Mouse (Mus musculus): ENCODE measurements around the gene Tmem169. TPM values are rescaled to one million over a fixed set of nuclear protein-coding genes. Genes with fewer than 3 reads are reported as not detected.

Gene Tmem169
- total RNA-seq, 4 experiments from 2014 or later, result not detected

- no peak for DNase-seq (ENCODE audit: low spot score in 2 of 2)
These were observed 370 bp downstream of the Tmem169 start for GRCm38 (mm10) chr1:72284539-72284938.

GRCm38 (mm10) chr1:72286904-72287303 is 2.7 kb downstream of the Tmem169 start:
- no peak for DNase-seq (ENCODE audit: low spot score in 2 of 2)

DNA sequence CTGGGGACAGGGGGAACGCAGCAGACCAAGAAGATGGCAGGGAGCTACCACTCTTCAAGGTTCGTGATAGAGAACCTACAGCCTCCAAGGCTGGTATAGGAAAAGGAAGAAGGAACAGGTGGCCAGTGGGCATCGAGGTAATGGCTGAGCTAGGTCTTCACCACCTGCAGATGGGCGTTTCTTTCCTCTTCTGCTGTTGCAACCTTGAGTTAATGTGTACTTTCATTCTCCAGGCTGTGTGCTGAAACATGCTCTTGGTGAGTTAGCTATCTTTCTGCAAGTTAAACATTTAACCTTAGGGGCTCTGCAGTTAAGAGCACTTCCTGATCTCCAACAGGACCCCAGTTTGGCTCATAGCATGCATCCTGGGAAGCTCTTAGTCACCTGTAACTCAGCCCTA is 3.7 kb downstream of the Tmem169 start:
- DNase-seq (ENCODE audit: low spot score in 2 of 2), result no peak

DNA sequence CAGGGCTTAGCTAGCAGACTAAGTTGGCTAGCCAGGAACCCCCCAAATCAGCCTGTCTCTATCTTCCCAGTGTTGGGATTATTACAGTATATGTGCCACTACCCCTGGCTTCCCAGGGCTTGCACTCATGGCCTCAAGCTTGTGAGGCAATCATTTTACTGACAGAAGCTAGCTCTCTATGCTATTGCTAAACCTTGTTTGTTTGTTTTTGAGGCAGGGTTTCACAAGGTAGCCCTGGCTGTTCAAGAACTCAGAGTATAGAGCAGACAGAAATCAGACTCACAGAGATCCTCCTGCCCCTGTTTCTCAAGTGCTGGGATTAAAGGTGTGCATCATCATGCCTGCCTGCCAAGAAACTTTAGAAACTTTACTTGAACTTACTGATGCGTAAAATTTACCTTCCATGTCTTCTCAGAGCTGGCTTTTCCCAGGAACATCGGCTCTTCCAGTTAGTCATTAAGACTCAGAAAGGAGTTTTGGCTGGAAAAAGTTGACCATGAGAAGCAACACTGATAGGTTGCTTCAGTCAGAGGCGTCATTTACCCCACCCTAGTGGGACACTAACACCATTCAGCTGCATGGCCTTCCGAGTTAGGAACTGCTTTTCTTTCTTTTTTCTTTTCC is 4.5 kb downstream of the Tmem169 start:
- no peak for DNase-seq (ENCODE audit: low spot score in 2 of 2)

DNA sequence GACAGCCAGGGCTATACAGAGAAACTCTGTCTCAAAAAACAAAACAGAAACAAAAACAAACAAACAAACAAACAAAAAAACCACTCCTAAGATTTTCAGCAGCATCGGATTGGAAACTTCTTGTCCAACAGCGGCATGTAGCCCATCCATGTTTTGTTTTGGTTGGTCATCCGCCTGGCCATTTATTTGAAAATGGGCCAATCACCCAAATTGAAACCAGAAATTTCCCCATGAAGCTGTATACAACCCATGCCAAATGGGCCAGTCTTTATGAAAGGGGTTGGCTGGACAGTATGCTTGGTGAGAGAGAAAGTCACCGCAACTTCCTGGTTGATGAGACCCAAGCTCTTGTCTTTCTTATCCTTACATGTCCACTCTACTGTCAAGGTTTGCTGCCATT is 6.7 kb downstream of the Tmem169 start:
- DNase-seq (ENCODE audit: low spot score in 2 of 2), result no peak

- no peak for DNase-seq (ENCODE audit: low spot score in 2 of 2)
These were observed 7.3 kb downstream of the Tmem169 start for GRCm38 (mm10) chr1:72291421-72291820.

DNA sequence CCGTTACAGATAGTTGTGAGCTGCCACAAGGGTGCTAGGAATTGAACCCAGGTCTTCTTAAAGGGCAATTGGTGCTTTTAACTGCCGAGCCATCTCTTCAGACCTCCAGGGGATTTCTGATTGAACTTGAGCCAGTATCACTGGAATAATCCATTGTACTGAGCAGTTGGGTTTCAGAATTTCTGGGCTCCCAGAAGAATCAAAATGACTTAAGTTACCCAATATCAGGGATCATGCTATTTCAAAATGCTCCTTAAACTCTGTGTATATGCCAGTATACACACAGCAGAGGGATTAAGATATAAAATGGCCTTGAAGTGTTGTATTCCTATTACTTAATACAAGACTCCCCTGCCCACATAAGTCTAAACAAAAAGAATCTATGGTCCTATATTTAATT is 7.8 kb downstream of the Tmem169 start:
- no peak for DNase-seq (ENCODE audit: low spot score in 2 of 2)

- no peak for DNase-seq (ENCODE audit: low spot score in 2 of 2)
These were observed 9.9 kb downstream of the Tmem169 start for GRCm38 (mm10) chr1:72293869-72294663.

GRCm38 (mm10) chr1:72295746-72296145 is 11.6 kb downstream of the Tmem169 start:
- peak; percentile 21 to 22 for DNase-seq (ENCODE audit: low spot score in 2 of 2)

- DNase-seq (ENCODE audit: low spot score in 2 of 2), result no peak
These were observed 17.7 kb downstream of the Tmem169 start for GRCm38 (mm10) chr1:72301845-72302244.

DNA sequence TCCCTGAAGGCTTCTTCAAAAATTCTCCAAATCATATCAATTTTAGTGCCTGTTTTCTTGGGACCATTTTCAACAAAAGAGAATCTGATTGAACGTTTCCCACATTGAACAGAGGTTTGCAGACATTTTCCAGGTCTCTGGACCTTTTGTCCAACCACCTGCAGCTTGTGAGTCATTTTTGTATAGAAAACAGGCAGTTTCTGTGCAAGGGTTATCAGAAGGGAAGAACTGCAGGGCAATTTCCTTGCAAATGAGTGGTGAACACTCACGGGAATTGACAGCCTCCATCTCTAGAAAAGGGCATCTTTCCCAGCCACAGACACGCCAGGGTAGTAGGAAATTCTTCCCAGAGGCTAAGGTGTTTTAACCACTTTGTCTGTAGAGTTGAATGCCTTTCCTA is 22.1 kb downstream of the Tmem169 start:
- DNase-seq (ENCODE audit: low spot score in 2 of 2), result no peak

DNA sequence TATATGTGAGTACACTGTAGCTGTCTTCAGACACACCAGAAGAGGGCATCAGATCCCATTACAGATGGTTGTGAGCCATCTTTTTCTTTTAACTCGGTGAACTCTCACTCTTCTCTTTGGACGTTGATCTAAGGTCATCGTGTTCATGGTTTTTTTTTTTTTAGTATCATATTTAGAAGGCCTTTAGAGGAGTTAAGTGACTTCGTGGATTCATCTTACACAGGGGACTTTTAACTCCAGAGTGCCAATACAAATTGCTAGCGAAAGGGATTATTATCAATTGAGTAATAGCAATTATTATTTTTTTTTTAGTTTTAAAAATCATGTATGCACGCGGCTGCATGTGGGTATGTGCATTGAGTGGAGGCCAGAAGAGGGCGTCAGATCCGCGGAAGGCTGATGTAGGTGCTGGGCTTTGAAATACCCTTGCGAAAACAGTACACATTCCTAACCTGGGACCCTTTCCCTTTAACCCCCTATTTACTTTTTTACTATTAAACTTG is 22.6 kb downstream of the Tmem169 start:
- peak; percentile 17 to 20 for DNase-seq (ENCODE audit: low spot score in 2 of 2)

GRCm38 (mm10) chr1:72307317-72307798 is 23.2 kb downstream of the Tmem169 start, which contains the start of gene Xrcc5:
TSS of gene Xrcc5 (plus strand) at chr1:72307421.
- DNase-seq (ENCODE audit: low spot score in 2 of 2), result peak; percentile 81 to 86

DNA sequence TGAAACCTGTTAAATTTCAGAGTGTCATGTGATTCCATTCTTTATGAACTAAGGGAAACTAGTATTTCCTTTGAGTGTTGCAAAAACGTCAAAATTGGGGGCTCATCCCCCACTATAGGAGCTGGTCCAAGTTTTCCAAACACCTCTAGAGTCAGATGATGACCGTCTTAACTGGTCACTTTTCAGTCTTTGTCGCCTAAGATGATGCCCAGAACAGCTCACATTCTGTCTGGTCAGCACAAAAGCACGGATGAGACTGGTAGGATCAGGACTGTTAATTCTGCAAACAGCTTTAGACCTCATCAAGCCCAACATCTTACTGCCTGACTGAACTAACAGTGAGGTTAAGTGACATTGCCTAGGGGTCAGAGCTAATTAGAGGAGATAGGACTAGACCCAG is 24.8 kb downstream of the Tmem169 start:
- no peak for DNase-seq (ENCODE audit: low spot score in 2 of 2)

DNA sequence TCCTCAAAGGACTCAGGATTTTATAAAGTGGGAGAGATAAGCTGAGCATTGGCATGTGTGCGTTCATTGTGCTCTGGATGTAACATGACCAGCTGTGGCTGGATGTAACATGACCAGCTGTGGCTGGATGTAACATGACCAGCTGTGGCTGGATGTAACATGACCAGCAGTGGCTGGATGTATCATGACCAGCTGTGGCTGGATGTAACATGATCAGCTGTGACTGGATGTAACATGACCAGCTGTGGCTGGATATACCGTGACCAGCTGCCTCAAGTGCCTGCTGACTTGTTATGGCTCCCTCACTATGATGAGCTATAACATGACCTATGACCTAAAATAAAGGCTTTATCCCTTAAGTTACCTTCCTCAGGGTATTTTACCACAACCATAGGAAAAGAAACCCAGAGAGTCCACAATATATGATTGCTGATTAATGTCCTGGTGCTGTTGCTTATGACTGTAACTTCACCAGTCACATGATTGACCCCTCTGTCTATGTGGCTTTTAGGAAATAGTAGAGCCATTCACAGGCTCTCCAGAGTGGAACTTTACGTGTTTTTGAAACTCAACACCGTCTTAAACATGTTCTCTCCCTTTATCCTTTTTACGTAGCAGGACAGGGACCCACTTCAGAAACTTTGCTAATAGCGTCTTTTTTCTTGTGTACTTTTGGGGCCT is 25.7 kb downstream of the Tmem169 start:
- no peak for DNase-seq (ENCODE audit: low spot score in 2 of 2)

DNA sequence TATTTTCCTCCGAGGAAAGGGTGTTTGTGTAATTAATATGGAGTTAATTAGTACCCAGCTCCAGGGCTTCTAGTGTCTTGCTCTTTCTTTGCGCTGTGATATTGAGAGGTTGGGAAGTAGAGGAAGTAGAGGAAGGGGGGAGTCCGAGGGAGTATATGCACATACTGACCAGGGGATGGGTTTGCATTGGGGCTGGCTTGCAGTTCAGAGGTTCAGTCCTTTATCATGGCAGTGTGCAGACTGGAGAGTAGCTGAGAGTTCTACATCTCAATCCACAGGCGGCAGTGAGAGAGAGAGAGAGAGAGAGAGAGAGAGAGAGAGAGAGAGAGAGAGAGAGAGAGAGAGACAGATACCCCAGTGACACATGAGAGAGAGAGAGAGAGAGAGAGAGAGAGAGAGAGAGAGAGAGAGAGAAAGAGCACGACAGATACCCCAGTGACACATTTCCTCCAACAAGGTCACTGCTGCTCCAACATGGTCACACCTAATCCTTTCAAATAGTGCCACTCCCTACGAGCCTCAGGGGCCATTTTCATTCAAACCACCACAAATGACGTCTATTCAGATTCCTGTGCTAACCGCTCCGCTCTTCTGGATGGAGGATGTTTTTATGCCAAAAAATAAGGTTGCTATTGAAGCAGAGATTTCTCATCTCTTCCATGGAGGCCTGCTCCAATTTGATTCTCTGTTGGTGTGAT is 28.7 kb downstream of the Tmem169 start:
- no peak for DNase-seq (ENCODE audit: low spot score in 2 of 2)

GRCm38 (mm10) chr1:72313399-72314039 is 29.4 kb downstream of the Tmem169 start:
- no peak for DNase-seq (ENCODE audit: low spot score in 2 of 2)

DNA sequence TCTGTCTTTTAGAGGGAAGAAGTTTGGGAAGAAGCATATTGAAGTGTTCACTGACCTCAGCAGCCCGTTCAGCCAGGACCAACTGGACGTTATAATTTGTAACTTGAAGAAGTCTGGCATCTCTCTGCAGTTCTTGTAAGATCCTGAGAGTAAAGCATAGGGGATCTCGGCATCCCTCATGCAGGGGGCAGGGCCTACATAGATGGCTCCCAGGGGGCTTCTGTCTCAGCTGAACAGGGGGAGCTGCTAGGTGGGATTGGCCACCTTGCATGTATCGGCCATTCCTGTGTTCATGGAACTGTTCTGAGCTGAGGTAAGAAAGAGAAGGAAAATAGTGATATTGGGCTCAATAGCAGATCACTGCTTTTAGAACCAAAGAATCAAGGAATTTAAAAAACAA is 31.3 kb downstream of the Tmem169 start:
- no peak for DNase-seq (ENCODE audit: low spot score in 2 of 2)

- DNase-seq (ENCODE audit: low spot score in 2 of 2), result no peak
These were observed 32.2 kb downstream of the Tmem169 start for GRCm38 (mm10) chr1:72316409-72316808.

- DNase-seq (ENCODE audit: low spot score in 2 of 2), result no peak
These were observed 32.7 kb downstream of the Tmem169 start for GRCm38 (mm10) chr1:72316901-72317300.

GRCm38 (mm10) chr1:72320759-72321158 is 36.6 kb downstream of the Tmem169 start:
- no peak for DNase-seq (ENCODE audit: low spot score in 2 of 2)
